Mouse (Mus musculus) liver, embryonic 16.5 days (tissue): ENCODE measurements around the gene Fxyd5. TPM values are rescaled to one million over a fixed set of nuclear protein-coding genes. Genes with fewer than 3 reads are reported as not detected.

Experiments
- ATAC-seq: fragments of 200-750 bp; cut with Nextera tagmentation; 2 replicates; pipeline ENCODE4 v1.8.0; 2017; ENCODE audit warnings: low read depth, mild to moderate bottlenecking, moderate number of reproducible peaks, moderate library complexity
- H3K27ac ChIP-seq: fragments of 300-500 bp; sonication (generic); 2 replicates; pipeline ENCODE4 v1.5.1; 2014; ENCODE audit warnings: mild to moderate bottlenecking, low read length
- H3K27me3 ChIP-seq: fragments of 300-500 bp; sonication (generic); 2 replicates; pipeline ENCODE4 v1.6.1; 2014; ENCODE audit warnings: low read depth, low read length, mixed read lengths; ENCODE audit not compliant: control insufficient read depth, insufficient read depth
- H3K36me3 ChIP-seq: fragments of 300-500 bp; sonication (generic); 2 replicates; pipeline ENCODE4 v1.6.1; 2014; ENCODE audit warnings: mild to moderate bottlenecking; ENCODE audit not compliant: control insufficient read depth, insufficient read depth
- H3K4me1 ChIP-seq: fragments of 300-500 bp; sonication (generic); 2 replicates; pipeline ENCODE4 v1.6.1; 2014; ENCODE audit warnings: low read depth, low read length, mixed read lengths; ENCODE audit not compliant: control insufficient read depth
- H3K4me2 ChIP-seq: fragments of 300-500 bp; sonication (generic); 2 replicates; pipeline ENCODE4 v1.6.1; 2014; ENCODE audit warnings: low read depth, low read length, mixed read lengths
- H3K4me3 ChIP-seq: fragments of 300-500 bp; sonication (generic); 2 replicates; pipeline ENCODE4 v1.5.1; 2014; ENCODE audit warnings: low read depth, mild to moderate bottlenecking, low read length
- H3K9ac ChIP-seq: fragments of 300-500 bp; sonication (generic); 2 replicates; pipeline ENCODE4 v1.6.1; 2014; ENCODE audit warnings: low read depth, low read length
- H3K9me3 ChIP-seq: fragments of 300-500 bp; sonication (generic); replicated peaks from 2 replicates; pipeline ENCODE4 v1.6.1; 2016; ENCODE audit warnings: low read length; ENCODE audit not compliant: control insufficient read depth
- WGBS: fragments of 180-500 bp; shearing (Covaris S2); extraction: QIAGEN DNeasy Blood & Tissue Kit; methylation state at CpG from one replicate; pipeline ENCODE4 v1.1.7; 2014; ENCODE audit not compliant: insufficient replicate concordance; 5-methylcytosine and 5-hydroxymethylcytosine counted together
- polyA plus RNA-seq: library from polyadenylated mRNA; unstranded; fragments of >200 nt; fragmentation: Nextera tagmentation; extraction: Ambion mirVana; gene quantifications from 2 replicates; pipeline ENCODE4 v1.2.1, GENCODE M21; 2015

Fxyd5 gene
- polyA plus RNA-seq, 1 experiment from 2014 or later = 22.4 TPM

- ATAC-seq = no peak
- Histone ChIP-seq H3K36me3 (no peaks in the 10 kb centered on the region), H3K4me2 (no peak overlapping the region), H3K4me1 (peaks cover 6% of the 10 kb centered on the region), H3K27me3 (peaks cover 44% of the 10 kb centered on the region), H3K9ac (no peak overlapping the region), H3K27ac (no peak overlapping the region), H3K9me3 (no peaks in the 10 kb centered on the region), H3K4me3 (no peak overlapping the region)
- 7% methylated on average over 22 of the region's 22 CpGs for WGBS
Observed at GRCm38 (mm10) chr7:31052251-31052635, 10.0 kb upstream of the Fxyd5 start.

- no peak within 1 kb of the TSS for H3K4me3 ChIP-seq
- 4% methylated on average over 27 of the region's 28 CpGs for WGBS
- H3K27me3 ChIP-seq = peaks cover 44% of the 10 kb centered on the region
- H3K9me3 ChIP-seq = no peaks in the 10 kb centered on the region
- H3K9ac ChIP-seq = no peak within 1 kb of the TSS
- H3K27ac ChIP-seq = no peak within 1 kb of the TSS
- no peak within 1 kb of the TSS for H3K4me2 ChIP-seq
- no peaks in the 10 kb centered on the region for H3K36me3 ChIP-seq
- no peak for ATAC-seq
- peaks cover 6% of the 10 kb centered on the region for H3K4me1 ChIP-seq
Observed at GRCm38 (mm10) chr7:31051321-31052021, 9.2 kb upstream of the Fxyd5 start, which contains the start of gene Fxyd7. Fxyd7 (minus strand) TSS chr7:31051467.

GRCm38 (mm10) chr7:31050921-31051320, 8.6 kb upstream of the Fxyd5 start:
- Histone ChIP-seq H3K36me3 (no peaks in the 10 kb centered on the region), H3K4me2 (no peak overlapping the region), H3K27ac (no peak overlapping the region), H3K9ac (no peak overlapping the region), H3K27me3 (peaks cover 44% of the 10 kb centered on the region), H3K4me3 (no peak overlapping the region), H3K4me1 (peaks cover 6% of the 10 kb centered on the region), H3K9me3 (no peaks in the 10 kb centered on the region)
- no peak for ATAC-seq
- 12% methylated on average over 9 of the region's 9 CpGs for WGBS

- no peak overlapping the region for H3K9ac ChIP-seq
- H3K27me3 ChIP-seq = peaks cover 44% of the 10 kb centered on the region
- H3K4me2 ChIP-seq = no peak overlapping the region
- peaks cover 6% of the 10 kb centered on the region for H3K4me1 ChIP-seq
- H3K36me3 ChIP-seq = no peaks in the 10 kb centered on the region
- H3K27ac ChIP-seq = no peak overlapping the region
- H3K9me3 ChIP-seq = no peaks in the 10 kb centered on the region
- 6% methylated on average over 6 of the region's 6 CpGs for WGBS
- no peak overlapping the region for H3K4me3 ChIP-seq
- no peak for ATAC-seq
Observed at GRCm38 (mm10) chr7:31050487-31050886, 8.2 kb upstream of the Fxyd5 start.

GRCm38 (mm10) chr7:31049846-31050281, 7.6 kb upstream of the Fxyd5 start:
- ATAC-seq = no peak
- no peak overlapping the region for H3K9ac ChIP-seq
- no peak overlapping the region for H3K4me3 ChIP-seq
- peaks cover 6% of the 10 kb centered on the region for H3K4me1 ChIP-seq
- no peak overlapping the region for H3K27ac ChIP-seq
- H3K9me3 ChIP-seq = no peaks in the 10 kb centered on the region
- H3K27me3 ChIP-seq = peaks cover 44% of the 10 kb centered on the region
- no peak overlapping the region for H3K4me2 ChIP-seq
- WGBS = 6% methylated on average over 13 of the region's 15 CpGs
- no peaks in the 10 kb centered on the region for H3K36me3 ChIP-seq

GRCm38 (mm10) chr7:31049135-31049845, 7.0 kb upstream of the Fxyd5 start:
- H3K27ac ChIP-seq = no peak overlapping the region
- H3K9ac ChIP-seq = no peak overlapping the region
- no peaks in the 10 kb centered on the region for H3K36me3 ChIP-seq
- H3K4me2 ChIP-seq = no peak overlapping the region
- H3K27me3 ChIP-seq = peaks cover 44% of the 10 kb centered on the region
- no peak for ATAC-seq
- H3K9me3 ChIP-seq = no peaks in the 10 kb centered on the region
- 15% methylated on average over 5 of the region's 5 CpGs for WGBS
- H3K4me3 ChIP-seq = no peak overlapping the region
- peaks cover 6% of the 10 kb centered on the region for H3K4me1 ChIP-seq

GRCm38 (mm10) chr7:31041662-31042315, 492 bp downstream of the Fxyd5 start:
- peaks cover 10% of the 10 kb centered on the region for H3K27me3 ChIP-seq
- H3K4me1 ChIP-seq = no peaks in the 10 kb centered on the region
- H3K9ac ChIP-seq = no peak overlapping the region; the same call in 1 of the 2 replicates
- H3K36me3 ChIP-seq = no peaks in the 10 kb centered on the region
- WGBS = 2% methylated on average over 28 of the region's 28 CpGs
- no peaks in the 10 kb centered on the region for H3K9me3 ChIP-seq
- H3K27ac ChIP-seq = peak overlapping the region; percentile 24; the same call in 1 of the 2 replicates
- H3K4me3 ChIP-seq = peak overlapping the region; percentile 46
- H3K4me2 ChIP-seq = peak overlapping the region; percentile 46
- peak; percentile 58; the same call in 1 of the 2 replicates for ATAC-seq

GRCm38 (mm10) chr7:31041023-31041407, 1.3 kb downstream of the Fxyd5 start:
- no peaks in the 10 kb centered on the region for H3K36me3 ChIP-seq
- H3K4me3 ChIP-seq = peak overlapping the region; percentile 46
- 12% methylated on average over 8 of the region's 8 CpGs for WGBS
- H3K27ac ChIP-seq = no peak overlapping the region
- no peak overlapping the region for H3K4me2 ChIP-seq
- no peak overlapping the region for H3K9ac ChIP-seq
- peaks cover 10% of the 10 kb centered on the region for H3K27me3 ChIP-seq
- ATAC-seq = no peak
- H3K9me3 ChIP-seq = no peaks in the 10 kb centered on the region
- no peaks in the 10 kb centered on the region for H3K4me1 ChIP-seq
